Mouse (Mus musculus) limb, embryonic 12.5 days (tissue): ENCODE data around the gene Cd200r3. TPM values are rescaled to one million over a fixed set of nuclear protein-coding genes. Genes with fewer than 3 reads are reported as not detected.
A peak's percentile ranks its signal among the peaks of the same experiment; 100 is the strongest.

ENCODE experiments used
- ATAC-seq: fragments of 200-750 bp; cut with Nextera tagmentation; 2 replicates; pipeline ENCODE4 v1.8.0; 2017; ENCODE audit warnings: low read depth, moderate TSS enrichment; ENCODE audit not compliant: insufficient number of reproducible peaks, insufficient read depth, low FRiP score, low TSS enrichment
- H3K27ac ChIP-seq: fragments of 300-500 bp; sonication (generic); 2 replicates; pipeline ENCODE4 v1.5.1; 2016; ENCODE audit warnings: mild to moderate bottlenecking, moderate library complexity
- H3K27me3 ChIP-seq: fragments of 300-500 bp; sonication (generic); 2 replicates; pipeline ENCODE4 v1.6.1; 2016; ENCODE audit warnings: mild to moderate bottlenecking, moderate library complexity
- H3K36me3 ChIP-seq: fragments of 300-500 bp; sonication (generic); 2 replicates; pipeline ENCODE4 v1.6.1; 2016; ENCODE audit warnings: mild to moderate bottlenecking, moderate library complexity
- H3K4me1 ChIP-seq: fragments of 300-500 bp; sonication (generic); replicated peaks from 2 replicates; pipeline ENCODE4 v1.6.1; 2016
- H3K4me2 ChIP-seq: fragments of 300-500 bp; sonication (generic); 2 replicates; pipeline ENCODE4 v1.6.1; 2016; ENCODE audit warnings: mild to moderate bottlenecking, moderate library complexity
- H3K4me3 ChIP-seq: fragments of 300-500 bp; sonication (generic); replicated peaks from 2 replicates; pipeline ENCODE4 v1.5.1; 2016; ENCODE audit warnings: mild to moderate bottlenecking
- H3K9ac ChIP-seq: fragments of 300-500 bp; sonication (generic); replicated peaks from 2 replicates; pipeline ENCODE4 v1.6.1; 2016; ENCODE audit warnings: mild to moderate bottlenecking, moderate library complexity
- H3K9me3 ChIP-seq: fragments of 300-500 bp; sonication (generic); 2 replicates; pipeline ENCODE4 v1.6.1; 2016; ENCODE audit warnings: mild to moderate bottlenecking, moderate library complexity
- WGBS: fragments of 180-500 bp; shearing (Covaris S2); methylation state at CpG from one replicate; pipeline ENCODE4 v1.1.7; 2016; 5-methylcytosine and 5-hydroxymethylcytosine counted together
- polyA plus RNA-seq: library from polyadenylated mRNA; unstranded; fragments of >200 nt; fragmentation: Nextera tagmentation; extraction: Ambion mirVana; gene quantifications from 2 replicates; pipeline ENCODE4 v1.2.1, GENCODE M21; 2016

The Cd200r3 gene
- polyA plus RNA-seq, 1 experiment from 2014 or later = not detected

DNA sequence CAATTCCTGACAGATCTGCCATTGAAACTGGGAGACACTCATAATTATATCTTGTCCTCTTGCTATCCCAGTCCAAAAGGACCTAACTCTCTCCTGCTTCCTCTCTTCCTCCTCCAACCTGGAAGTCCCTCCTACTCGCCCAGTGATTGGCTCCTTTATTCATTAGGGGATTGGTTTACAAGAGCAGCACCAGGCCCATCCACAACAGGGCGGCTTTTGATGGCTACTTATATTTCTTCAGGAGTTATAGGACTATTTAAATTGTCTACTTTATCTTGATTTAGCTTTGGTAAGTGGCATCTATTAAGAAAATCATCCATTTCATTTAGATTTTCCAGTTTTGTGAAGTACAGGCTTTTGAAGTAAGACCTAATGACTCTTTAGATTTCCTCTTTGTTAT, 30.6 kb downstream of the Cd200r3 start:
- 74% methylated on average over 2 of the region's 2 CpGs for WGBS

DNA sequence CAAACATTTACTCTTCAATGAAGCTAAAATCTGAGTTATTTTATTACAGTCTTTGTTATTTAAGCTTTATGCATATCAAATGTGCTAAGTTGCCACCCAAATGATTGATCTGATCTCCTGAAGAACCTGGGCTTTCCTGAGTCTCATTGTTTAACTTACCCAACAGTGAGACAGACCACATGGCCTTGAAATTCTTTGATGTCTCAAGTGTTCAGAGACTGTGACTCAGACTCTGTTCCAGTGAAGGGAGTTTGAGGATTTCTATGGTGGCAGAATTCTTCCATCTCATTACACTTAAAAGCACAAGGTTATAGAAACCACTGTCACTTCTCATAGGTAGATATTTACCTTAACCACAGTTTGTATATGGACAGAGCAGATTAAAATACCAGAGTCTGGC, 32.6 kb downstream of the Cd200r3 start:
- peaks cover 4% of the 10 kb centered on the region; the same call in 1 of the 2 replicates for H3K9me3 ChIP-seq
- H3K27ac ChIP-seq = peak overlapping the region; percentile 62; the same call in 1 of the 2 replicates
- no peaks in the 10 kb centered on the region for H3K36me3 ChIP-seq
- H3K9ac ChIP-seq = no peak overlapping the region
- no peak for ATAC-seq
- peaks cover 17% of the 10 kb centered on the region for H3K4me1 ChIP-seq
- no peak overlapping the region for H3K4me3 ChIP-seq
- no peaks in the 10 kb centered on the region for H3K27me3 ChIP-seq
- no peak overlapping the region for H3K4me2 ChIP-seq

More for the DNA sequence above, 30.6 kb downstream of the Cd200r3 start:
- no peak for ATAC-seq
- Histone ChIP-seq H3K4me2 (no peak overlapping the region), H3K9me3 (peaks cover 4% of the 10 kb centered on the region; the same call in 1 of the 2 replicates), H3K4me3 (no peak overlapping the region), H3K4me1 (peaks cover 11% of the 10 kb centered on the region), H3K27me3 (no peaks in the 10 kb centered on the region), H3K36me3 (no peaks in the 10 kb centered on the region), H3K27ac (no peak overlapping the region), H3K9ac (no peak overlapping the region)

DNA sequence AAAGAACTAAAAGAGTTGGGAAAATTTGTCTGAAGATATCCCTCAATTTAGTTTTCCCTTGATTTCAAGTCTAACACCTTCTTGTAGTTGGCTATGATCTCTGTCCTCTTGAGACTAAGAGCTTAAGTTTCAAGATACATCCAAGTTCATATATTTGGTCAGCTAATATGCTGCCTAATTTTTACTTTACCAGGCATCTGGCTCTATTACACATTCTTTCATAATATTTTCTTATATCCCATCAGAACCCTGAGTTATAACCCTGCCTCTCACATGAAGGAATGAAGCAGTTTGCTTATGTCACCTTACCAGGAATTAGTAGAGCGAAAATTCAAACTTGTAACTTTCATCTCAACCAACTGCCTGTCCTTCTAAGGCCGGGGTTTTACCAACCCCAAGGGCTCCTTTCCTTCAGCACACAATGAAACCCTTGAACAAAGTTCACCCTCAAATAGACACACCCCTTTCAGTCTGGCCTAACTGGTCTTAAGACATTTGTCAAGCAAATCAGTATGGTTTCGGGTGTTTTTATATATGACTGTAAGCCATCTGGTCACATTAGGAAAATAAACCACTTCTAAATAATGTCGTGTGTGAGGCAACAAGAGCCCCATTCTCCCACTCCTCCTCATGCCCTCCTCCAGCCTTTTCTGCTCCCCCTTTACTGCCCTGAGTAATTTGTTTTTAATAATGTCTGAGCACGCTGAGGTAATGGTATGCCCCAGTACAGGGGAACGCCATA, 33.6 kb downstream of the Cd200r3 start:
- peak overlapping the region; percentile 76 for H3K27ac ChIP-seq
- WGBS = 22% methylated on average over 6 of the region's 6 CpGs

DNA sequence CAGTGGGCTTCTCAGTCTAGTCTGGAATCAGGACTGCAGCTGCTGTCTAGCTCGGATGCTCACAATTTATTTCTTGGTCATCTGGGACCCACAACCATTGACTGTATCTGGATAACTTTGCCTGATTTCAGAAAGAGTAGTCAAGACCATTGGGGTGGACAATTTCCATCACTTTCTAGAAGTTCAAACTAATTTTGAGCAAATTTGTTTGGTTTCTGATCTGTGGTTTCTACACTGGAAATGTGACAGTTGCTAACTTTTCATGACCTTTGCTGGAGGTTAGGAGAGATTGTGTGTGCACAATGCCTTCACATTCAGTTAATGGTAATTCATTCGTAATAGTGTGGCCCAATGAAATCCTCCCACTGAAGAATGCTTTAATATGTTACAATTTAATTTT, 34.7 kb downstream of the Cd200r3 start:
- ATAC-seq = no peak
- Histone ChIP-seq H3K4me2 (no peak overlapping the region), H3K4me3 (no peak overlapping the region), H3K27ac (peak overlapping the region; percentile 76; the same call in 1 of the 2 replicates), H3K9me3 (peaks cover 4% of the 10 kb centered on the region; the same call in 1 of the 2 replicates), H3K4me1 (peaks cover 17% of the 10 kb centered on the region), H3K9ac (no peak overlapping the region), H3K27me3 (no peaks in the 10 kb centered on the region), H3K36me3 (no peaks in the 10 kb centered on the region)
- 71% methylated on average over 2 of the region's 2 CpGs for WGBS

More for the DNA sequence above, 33.6 kb downstream of the Cd200r3 start:
- no peak overlapping the region for H3K9ac ChIP-seq
- peaks cover 4% of the 10 kb centered on the region; the same call in 1 of the 2 replicates for H3K9me3 ChIP-seq
- peak; percentile 92 for ATAC-seq
- no peaks in the 10 kb centered on the region for H3K27me3 ChIP-seq
- H3K4me1 ChIP-seq = peaks cover 17% of the 10 kb centered on the region
- H3K4me2 ChIP-seq = no peak overlapping the region
- no peak overlapping the region for H3K4me3 ChIP-seq
- no peaks in the 10 kb centered on the region for H3K36me3 ChIP-seq

DNA sequence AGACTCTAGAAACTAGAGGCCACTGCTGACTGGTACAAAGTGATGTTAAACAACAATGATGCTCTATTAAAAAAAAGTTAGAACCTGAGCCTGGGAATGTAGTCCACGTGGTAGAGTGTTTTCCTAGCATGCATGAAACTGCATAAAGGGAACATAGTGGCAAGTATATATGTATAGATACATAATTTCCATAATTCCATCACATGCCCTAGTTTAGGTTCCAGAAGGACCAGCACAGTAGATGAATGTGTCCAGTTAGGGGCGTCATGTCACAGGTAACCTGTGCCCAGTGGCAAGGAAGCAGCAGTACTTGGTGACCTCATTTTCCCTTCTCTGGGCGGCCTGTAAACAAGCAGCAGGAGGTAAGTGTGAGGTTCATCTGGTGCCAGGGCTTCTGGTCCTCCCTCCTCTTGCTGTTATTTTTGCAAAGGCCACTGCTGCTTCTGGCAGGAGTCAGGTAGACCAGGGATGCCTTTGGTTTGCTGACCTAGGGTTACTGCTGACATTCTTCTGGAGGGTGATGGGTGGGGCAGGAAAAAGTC, 35.9 kb downstream of the Cd200r3 start:
- no peak overlapping the region for H3K4me3 ChIP-seq
- 65% methylated on average over 3 of the region's 3 CpGs for WGBS
- H3K36me3 ChIP-seq = no peaks in the 10 kb centered on the region
- no peak overlapping the region for H3K9ac ChIP-seq
- no peaks in the 10 kb centered on the region for H3K9me3 ChIP-seq
- peak overlapping the region; percentile 23; the same call in 1 of the 2 replicates for H3K27ac ChIP-seq
- peaks cover 17% of the 10 kb centered on the region for H3K4me1 ChIP-seq
- H3K4me2 ChIP-seq = no peak overlapping the region
- no peaks in the 10 kb centered on the region for H3K27me3 ChIP-seq
- ATAC-seq = no peak

DNA sequence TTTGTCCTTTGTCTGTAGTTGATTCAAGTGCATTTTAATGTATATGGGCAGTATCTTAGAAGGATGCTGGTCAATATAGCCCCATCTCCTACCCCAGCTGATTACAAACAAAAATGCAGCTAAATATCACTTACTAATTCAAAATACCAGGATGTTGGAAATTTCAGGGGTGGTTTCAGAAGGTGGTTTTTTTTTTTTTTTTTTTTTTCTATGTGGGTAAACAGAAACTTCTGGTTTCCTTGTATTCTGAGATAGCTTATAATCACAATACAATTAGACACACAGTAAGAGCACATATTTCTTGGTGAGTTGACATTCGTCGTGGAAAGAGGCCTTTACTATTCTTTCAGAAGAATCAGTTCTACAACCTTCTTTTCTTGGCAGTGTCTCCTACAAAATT, 39.5 kb downstream of the Cd200r3 start:
- Histone ChIP-seq H3K4me1 (peaks cover 10% of the 10 kb centered on the region), H3K27me3 (no peaks in the 10 kb centered on the region), H3K9me3 (no peaks in the 10 kb centered on the region), H3K4me3 (no peak overlapping the region), H3K27ac (no peak overlapping the region), H3K36me3 (no peaks in the 10 kb centered on the region), H3K4me2 (no peak overlapping the region), H3K9ac (no peak overlapping the region)
- ATAC-seq = no peak
- WGBS = 94% methylated on average over 2 of the region's 2 CpGs

DNA sequence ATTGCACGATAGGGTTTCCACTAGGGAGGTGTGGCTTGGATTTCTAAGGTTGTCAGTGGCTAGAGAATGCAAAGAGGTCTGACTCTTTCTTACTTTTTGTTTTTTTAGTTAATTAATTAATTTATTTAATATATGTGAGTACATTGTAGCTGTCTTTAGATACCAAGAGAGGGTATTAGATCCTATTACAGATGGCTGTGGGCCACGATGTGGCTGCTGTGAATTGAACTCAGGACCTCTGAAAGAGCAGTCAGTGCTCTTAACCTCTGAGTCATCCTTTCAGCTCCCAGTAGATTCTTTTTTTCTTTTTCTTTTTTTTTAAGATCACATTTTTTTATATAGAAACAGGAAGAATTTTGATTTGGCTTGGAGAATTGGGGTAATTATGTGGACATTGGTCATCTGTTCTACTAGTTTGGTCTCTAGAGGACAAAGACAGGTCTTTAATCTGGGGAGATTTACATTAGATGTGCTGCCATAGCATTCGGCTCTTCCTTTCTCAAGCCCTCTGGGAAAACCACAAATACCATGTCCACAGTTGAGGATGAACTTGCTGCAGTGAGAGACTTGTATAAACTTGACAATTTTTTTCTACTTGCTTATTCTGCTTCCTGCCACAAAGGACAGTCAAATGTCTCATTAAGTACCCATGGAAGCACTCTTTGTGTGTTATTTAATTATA, 40.0 kb downstream of the Cd200r3 start:
- 74% methylated on average over 3 of the region's 3 CpGs for WGBS
- Histone ChIP-seq H3K4me2 (no peak overlapping the region), H3K9ac (no peak overlapping the region), H3K27ac (no peak overlapping the region), H3K36me3 (no peaks in the 10 kb centered on the region), H3K4me3 (no peak overlapping the region), H3K9me3 (no peaks in the 10 kb centered on the region), H3K27me3 (no peaks in the 10 kb centered on the region), H3K4me1 (peaks cover 7% of the 10 kb centered on the region; the same call in 1 of the 2 replicates)
- no peak for ATAC-seq

DNA sequence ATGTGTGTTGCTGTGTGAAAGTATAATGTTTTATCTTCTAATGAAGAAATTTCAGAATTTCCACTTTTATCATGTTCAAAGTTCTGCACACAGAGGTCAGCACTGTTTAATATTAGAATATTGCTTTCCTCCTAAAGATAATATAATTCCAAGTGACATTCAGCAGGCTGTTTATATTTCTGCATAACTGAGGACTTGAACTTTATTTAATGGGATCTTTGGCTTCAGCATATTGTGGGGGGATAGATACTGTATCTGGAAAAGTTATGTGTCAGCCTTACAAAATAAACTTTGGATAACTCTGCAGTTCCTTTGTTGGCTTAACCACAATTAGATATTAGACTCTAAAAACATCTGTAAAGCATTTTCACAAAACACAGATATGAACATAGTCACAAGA, 40.6 kb downstream of the Cd200r3 start:
- Histone ChIP-seq H3K4me1 (peaks cover 7% of the 10 kb centered on the region; the same call in 1 of the 2 replicates), H3K27ac (no peak overlapping the region), H3K9me3 (no peaks in the 10 kb centered on the region), H3K27me3 (no peaks in the 10 kb centered on the region), H3K9ac (no peak overlapping the region), H3K36me3 (no peaks in the 10 kb centered on the region), H3K4me2 (no peak overlapping the region), H3K4me3 (no peak overlapping the region)
- ATAC-seq = no peak

DNA sequence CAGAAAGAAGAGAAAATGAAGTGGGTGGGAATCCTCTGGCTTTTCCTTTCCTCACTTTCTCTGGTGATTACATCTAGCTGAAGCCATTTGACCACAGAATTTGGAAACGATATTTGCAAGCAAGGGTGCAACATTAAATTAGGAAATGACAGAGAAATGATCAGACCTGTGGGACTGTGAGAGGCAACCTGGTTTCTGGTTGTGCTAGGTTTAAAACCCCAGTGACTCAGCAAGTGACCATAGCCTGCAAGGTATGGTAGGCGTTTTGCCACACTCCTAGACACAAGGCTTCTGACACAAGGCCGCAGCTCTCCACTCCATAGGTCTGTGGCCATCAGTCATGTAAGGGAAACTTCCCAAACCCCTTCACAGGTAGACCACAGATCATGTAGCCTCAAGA, 41.4 kb downstream of the Cd200r3 start:
- Histone ChIP-seq H3K27ac (no peak overlapping the region), H3K36me3 (no peaks in the 10 kb centered on the region), H3K9me3 (no peaks in the 10 kb centered on the region), H3K4me2 (no peak overlapping the region), H3K4me3 (no peak overlapping the region), H3K9ac (no peak overlapping the region), H3K27me3 (no peaks in the 10 kb centered on the region), H3K4me1 (peaks cover under 1% of the 10 kb centered on the region; the same call in 1 of the 2 replicates)
- 86% methylated on average over 3 of the region's 3 CpGs for WGBS
- no peak for ATAC-seq

DNA sequence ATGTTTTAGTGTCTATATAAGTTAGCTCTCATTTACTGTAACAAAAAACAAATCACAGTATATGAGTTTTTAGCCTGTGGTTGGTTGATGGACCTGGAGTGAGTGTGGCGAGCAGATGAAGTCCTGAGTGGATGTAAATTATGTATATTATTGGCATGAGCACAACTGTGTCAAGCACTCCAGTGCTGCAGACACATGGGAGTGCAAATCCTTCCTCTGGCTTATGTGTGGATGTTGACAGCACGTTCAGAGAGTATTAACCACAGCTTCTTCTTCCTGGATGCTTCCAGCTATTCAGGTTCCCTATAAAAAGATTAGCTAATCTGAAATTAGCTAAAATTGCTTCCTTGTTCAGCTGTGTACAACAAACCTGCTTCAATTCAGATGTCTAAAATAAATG, 42.6 kb downstream of the Cd200r3 start:
- H3K27me3 ChIP-seq = no peaks in the 10 kb centered on the region
- no peaks in the 10 kb centered on the region for H3K4me1 ChIP-seq
- 71% methylated on average over 2 of the region's 2 CpGs for WGBS
- no peak overlapping the region for H3K9ac ChIP-seq
- H3K9me3 ChIP-seq = no peaks in the 10 kb centered on the region
- no peak overlapping the region for H3K4me3 ChIP-seq
- H3K4me2 ChIP-seq = no peak overlapping the region
- no peak overlapping the region for H3K27ac ChIP-seq
- no peak for ATAC-seq
- H3K36me3 ChIP-seq = no peaks in the 10 kb centered on the region

DNA sequence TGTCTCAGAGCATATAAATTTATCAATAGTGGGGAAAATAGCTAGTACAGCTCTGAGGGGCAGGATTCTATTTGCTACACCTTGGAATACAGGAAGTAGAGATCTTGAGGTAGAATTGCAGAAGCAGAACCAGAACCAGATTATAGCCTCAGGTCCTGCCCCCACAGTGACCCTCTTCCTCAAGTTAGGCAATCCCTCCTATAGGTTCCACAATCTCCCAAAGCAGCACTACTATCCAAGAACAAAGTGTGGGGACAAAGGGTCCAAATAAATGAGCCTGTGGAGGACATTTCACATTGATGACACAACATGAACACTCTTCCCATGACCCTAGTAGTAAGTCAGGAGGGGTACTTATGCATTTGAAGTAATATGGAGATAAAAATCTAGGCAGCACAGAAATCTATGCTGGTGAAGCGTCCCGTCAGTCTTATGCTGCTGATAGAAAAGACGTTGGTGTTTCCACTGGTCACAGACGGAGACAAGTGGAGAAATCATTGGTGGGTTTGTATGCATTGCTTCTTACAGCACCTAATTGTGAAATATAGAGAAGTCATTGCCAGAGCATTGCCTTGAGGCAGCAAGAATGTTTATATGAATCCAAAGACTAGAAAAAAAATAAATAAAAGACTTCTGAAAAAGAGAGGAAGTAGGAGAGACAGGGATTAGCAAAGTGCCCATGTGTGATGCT, 45.3 kb downstream of the Cd200r3 start:
- Histone ChIP-seq H3K36me3 (no peaks in the 10 kb centered on the region), H3K4me2 (no peak overlapping the region), H3K9me3 (no peaks in the 10 kb centered on the region), H3K27me3 (no peaks in the 10 kb centered on the region), H3K27ac (no peak overlapping the region), H3K4me1 (no peaks in the 10 kb centered on the region), H3K4me3 (no peak overlapping the region), H3K9ac (no peak overlapping the region)
- 90% methylated on average over 4 of the region's 4 CpGs for WGBS
- ATAC-seq = no peak
